Mouse (Mus musculus): ENCODE measurements around the gene Rpl31. TPM values are rescaled to one million over a fixed set of nuclear protein-coding genes. Genes with fewer than 3 reads are reported as not detected.

Gene Rpl31
- polyA plus RNA-seq, 1 experiment from 2014 or later = 432 TPM

GRCm38 (mm10) chr1:39376121-39376520 is 8.5 kb downstream of the Rpl31 start:
- no peaks in the 10 kb centered on the region for H3K4me1 ChIP-seq (ENCODE audit: control insufficient read depth, insufficient read depth, low read length)
- 82% methylated on average over 7 of the region's 7 CpGs for WGBS
- ATAC-seq = no peak
- no peak overlapping the region for H3K4me3 ChIP-seq (ENCODE audit: low read length)
- H3K9ac ChIP-seq (ENCODE audit: low read depth, low read length) = no peak overlapping the region
- no peak overlapping the region for H3K27ac ChIP-seq (ENCODE audit: low read length)
- H3K4me2 ChIP-seq (ENCODE audit: low read depth, low read length) = no peak overlapping the region
- peaks cover 12% of the 10 kb centered on the region for H3K36me3 ChIP-seq (ENCODE audit: control insufficient read depth, insufficient read depth, low read length)
- H3K9me3 ChIP-seq (ENCODE audit: control insufficient read depth, low read length) = no peaks in the 10 kb centered on the region
- no peaks in the 10 kb centered on the region for H3K27me3 ChIP-seq (replicated peaks; ENCODE audit: control insufficient read depth, insufficient read depth, low read length)

- H3K27ac ChIP-seq (ENCODE audit: low read length) = no peak overlapping the region
- peaks cover 6% of the 10 kb centered on the region; the same call in 1 of the 2 replicates for H3K36me3 ChIP-seq (ENCODE audit: control insufficient read depth, insufficient read depth, low read length)
- no peak overlapping the region for H3K4me3 ChIP-seq (ENCODE audit: low read length)
- no peak for ATAC-seq
- 96% methylated on average over 9 of the region's 9 CpGs for WGBS
- H3K4me2 ChIP-seq (ENCODE audit: low read depth, low read length) = no peak overlapping the region
- H3K9me3 ChIP-seq (ENCODE audit: control insufficient read depth, low read length) = no peaks in the 10 kb centered on the region
- H3K4me1 ChIP-seq (ENCODE audit: control insufficient read depth, insufficient read depth, low read length) = no peaks in the 10 kb centered on the region
- no peaks in the 10 kb centered on the region for H3K27me3 ChIP-seq (replicated peaks; ENCODE audit: control insufficient read depth, insufficient read depth, low read length)
- no peak overlapping the region for H3K9ac ChIP-seq (ENCODE audit: low read depth, low read length)
Measured at GRCm38 (mm10) chr1:39376726-39377240, 9.1 kb downstream of the Rpl31 start.

GRCm38 (mm10) chr1:39378540-39378939 is 10.9 kb downstream of the Rpl31 start:
- H3K27me3 ChIP-seq (replicated peaks; ENCODE audit: control insufficient read depth, insufficient read depth, low read length) = no peaks in the 10 kb centered on the region
- H3K9me3 ChIP-seq (ENCODE audit: control insufficient read depth, low read length) = no peaks in the 10 kb centered on the region
- H3K4me1 ChIP-seq (ENCODE audit: control insufficient read depth, insufficient read depth, low read length) = no peaks in the 10 kb centered on the region
- no peak for ATAC-seq
- H3K4me3 ChIP-seq (ENCODE audit: low read length) = no peak overlapping the region
- no peak overlapping the region for H3K27ac ChIP-seq (ENCODE audit: low read length)
- H3K4me2 ChIP-seq (ENCODE audit: low read depth, low read length) = no peak overlapping the region
- H3K9ac ChIP-seq (ENCODE audit: low read depth, low read length) = no peak overlapping the region
- peaks cover 3% of the 10 kb centered on the region; the same call in 1 of the 2 replicates for H3K36me3 ChIP-seq (ENCODE audit: control insufficient read depth, insufficient read depth, low read length)
- 87% methylated on average over 1 of the region's 1 CpGs for WGBS

- H3K4me2 ChIP-seq (ENCODE audit: low read depth, low read length) = no peak overlapping the region
- no peaks in the 10 kb centered on the region for H3K9me3 ChIP-seq (ENCODE audit: control insufficient read depth, low read length)
- H3K36me3 ChIP-seq (ENCODE audit: control insufficient read depth, insufficient read depth, low read length) = 0 out of 2 replicates have a peak, but pooled peaks cover 3% of the 10 kb centered on the region
- H3K27ac ChIP-seq (ENCODE audit: low read length) = no peak overlapping the region
- no peaks in the 10 kb centered on the region for H3K4me1 ChIP-seq (ENCODE audit: control insufficient read depth, insufficient read depth, low read length)
- no peak overlapping the region for H3K9ac ChIP-seq (ENCODE audit: low read depth, low read length)
- no peaks in the 10 kb centered on the region for H3K27me3 ChIP-seq (replicated peaks; ENCODE audit: control insufficient read depth, insufficient read depth, low read length)
- 72% methylated on average over 5 of the region's 5 CpGs for WGBS
- ATAC-seq = no peak
- H3K4me3 ChIP-seq (ENCODE audit: low read length) = no peak overlapping the region
Measured at GRCm38 (mm10) chr1:39379021-39379420, 11.4 kb downstream of the Rpl31 start.

- H3K9me3 ChIP-seq (ENCODE audit: control insufficient read depth, low read length) = no peaks in the 10 kb centered on the region
- H3K4me1 ChIP-seq (ENCODE audit: control insufficient read depth, insufficient read depth, low read length) = no peaks in the 10 kb centered on the region
- ATAC-seq = no peak
- 84% methylated on average over 9 of the region's 9 CpGs for WGBS
- no peaks in the 10 kb centered on the region for H3K27me3 ChIP-seq (replicated peaks; ENCODE audit: control insufficient read depth, insufficient read depth, low read length)
- no peak overlapping the region for H3K27ac ChIP-seq (ENCODE audit: low read length)
- no peak overlapping the region for H3K9ac ChIP-seq (ENCODE audit: low read depth, low read length)
- no peak overlapping the region for H3K4me3 ChIP-seq (ENCODE audit: low read length)
- no peaks in the 10 kb centered on the region for H3K36me3 ChIP-seq (ENCODE audit: control insufficient read depth, insufficient read depth, low read length)
- no peak overlapping the region for H3K4me2 ChIP-seq (ENCODE audit: low read depth, low read length)
Measured at GRCm38 (mm10) chr1:39381017-39381416, 13.4 kb downstream of the Rpl31 start.

GRCm38 (mm10) chr1:39384914-39385313 is 17.3 kb downstream of the Rpl31 start:
- no peak overlapping the region for H3K4me3 ChIP-seq (ENCODE audit: low read length)
- H3K9me3 ChIP-seq (ENCODE audit: control insufficient read depth, low read length) = no peaks in the 10 kb centered on the region
- 84% methylated on average over 9 of the region's 9 CpGs for WGBS
- no peak overlapping the region for H3K27ac ChIP-seq (ENCODE audit: low read length)
- no peaks in the 10 kb centered on the region for H3K4me1 ChIP-seq (ENCODE audit: control insufficient read depth, insufficient read depth, low read length)
- no peak overlapping the region for H3K9ac ChIP-seq (ENCODE audit: low read depth, low read length)
- no peak for ATAC-seq
- no peaks in the 10 kb centered on the region for H3K27me3 ChIP-seq (replicated peaks; ENCODE audit: control insufficient read depth, insufficient read depth, low read length)
- no peaks in the 10 kb centered on the region for H3K36me3 ChIP-seq (ENCODE audit: control insufficient read depth, insufficient read depth, low read length)
- H3K4me2 ChIP-seq (ENCODE audit: low read depth, low read length) = no peak overlapping the region

- no peak overlapping the region for H3K27ac ChIP-seq (ENCODE audit: low read length)
- no peak overlapping the region for H3K4me3 ChIP-seq (ENCODE audit: low read length)
- WGBS = 77% methylated on average over 3 of the region's 3 CpGs
- no peak overlapping the region for H3K9ac ChIP-seq (ENCODE audit: low read depth, low read length)
- H3K4me1 ChIP-seq (ENCODE audit: control insufficient read depth, insufficient read depth, low read length) = no peaks in the 10 kb centered on the region
- no peak overlapping the region for H3K4me2 ChIP-seq (ENCODE audit: low read depth, low read length)
- no peaks in the 10 kb centered on the region for H3K27me3 ChIP-seq (replicated peaks; ENCODE audit: control insufficient read depth, insufficient read depth, low read length)
- no peaks in the 10 kb centered on the region for H3K36me3 ChIP-seq (ENCODE audit: control insufficient read depth, insufficient read depth, low read length)
- no peaks in the 10 kb centered on the region for H3K9me3 ChIP-seq (ENCODE audit: control insufficient read depth, low read length)
- no peak for ATAC-seq
Measured at GRCm38 (mm10) chr1:39386456-39386855, 18.8 kb downstream of the Rpl31 start.

- H3K9me3 ChIP-seq (ENCODE audit: control insufficient read depth, low read length) = no peaks in the 10 kb centered on the region
- H3K4me3 ChIP-seq (ENCODE audit: low read length) = no peak overlapping the region
- no peaks in the 10 kb centered on the region for H3K27me3 ChIP-seq (replicated peaks; ENCODE audit: control insufficient read depth, insufficient read depth, low read length)
- no peak for ATAC-seq
- no peaks in the 10 kb centered on the region for H3K36me3 ChIP-seq (ENCODE audit: control insufficient read depth, insufficient read depth, low read length)
- WGBS = 75% methylated on average over 4 of the region's 4 CpGs
- no peak overlapping the region for H3K27ac ChIP-seq (ENCODE audit: low read length)
- H3K4me1 ChIP-seq (ENCODE audit: control insufficient read depth, insufficient read depth, low read length) = no peaks in the 10 kb centered on the region
- no peak overlapping the region for H3K9ac ChIP-seq (ENCODE audit: low read depth, low read length)
- no peak overlapping the region for H3K4me2 ChIP-seq (ENCODE audit: low read depth, low read length)
Measured at GRCm38 (mm10) chr1:39387497-39387896, 19.9 kb downstream of the Rpl31 start.

- no peaks in the 10 kb centered on the region for H3K4me1 ChIP-seq (ENCODE audit: control insufficient read depth, insufficient read depth, low read length)
- no peaks in the 10 kb centered on the region for H3K27me3 ChIP-seq (replicated peaks; ENCODE audit: control insufficient read depth, insufficient read depth, low read length)
- no peak overlapping the region for H3K4me2 ChIP-seq (ENCODE audit: low read depth, low read length)
- H3K27ac ChIP-seq (ENCODE audit: low read length) = no peak overlapping the region
- H3K9me3 ChIP-seq (ENCODE audit: control insufficient read depth, low read length) = no peaks in the 10 kb centered on the region
- no peaks in the 10 kb centered on the region for H3K36me3 ChIP-seq (ENCODE audit: control insufficient read depth, insufficient read depth, low read length)
- H3K9ac ChIP-seq (ENCODE audit: low read depth, low read length) = no peak overlapping the region
- WGBS = 84% methylated on average over 2 of the region's 2 CpGs
- H3K4me3 ChIP-seq (ENCODE audit: low read length) = no peak overlapping the region
- no peak for ATAC-seq
Measured at GRCm38 (mm10) chr1:39388163-39388562, 20.5 kb downstream of the Rpl31 start.

GRCm38 (mm10) chr1:39389338-39389737 is 21.7 kb downstream of the Rpl31 start:
- ATAC-seq = no peak
- 87% methylated on average over 11 of the region's 11 CpGs for WGBS

More at GRCm38 (mm10) chr1:39389338-39389737, 21.7 kb downstream of the Rpl31 start:
- Histone ChIP-seq H3K9me3 (ENCODE audit: control insufficient read depth, low read length) (no peaks in the 10 kb centered on the region), H3K36me3 (ENCODE audit: control insufficient read depth, insufficient read depth, low read length) (no peaks in the 10 kb centered on the region), H3K4me3 (ENCODE audit: low read length) (no peak overlapping the region), H3K27me3 (replicated peaks; ENCODE audit: control insufficient read depth, insufficient read depth, low read length) (no peaks in the 10 kb centered on the region), H3K27ac (ENCODE audit: low read length) (no peak overlapping the region), H3K4me1 (ENCODE audit: control insufficient read depth, insufficient read depth, low read length) (no peaks in the 10 kb centered on the region), H3K4me2 (ENCODE audit: low read depth, low read length) (no peak overlapping the region), H3K9ac (ENCODE audit: low read depth, low read length) (no peak overlapping the region)

All from intestine, embryonic 16.5 days (tissue).